Mouse (Mus musculus) cerebellum, postnatal 10 days (tissue): ENCODE measurements around the gene Tmem120b.

Experiments used
- DNase-seq, 2 experiments: peaks; one replicate each; pipeline ENCODE4 v3.0.0; 2021; ENCODE audit warnings: mixed read lengths in 2 of 2

Tmem120b gene

DNA sequence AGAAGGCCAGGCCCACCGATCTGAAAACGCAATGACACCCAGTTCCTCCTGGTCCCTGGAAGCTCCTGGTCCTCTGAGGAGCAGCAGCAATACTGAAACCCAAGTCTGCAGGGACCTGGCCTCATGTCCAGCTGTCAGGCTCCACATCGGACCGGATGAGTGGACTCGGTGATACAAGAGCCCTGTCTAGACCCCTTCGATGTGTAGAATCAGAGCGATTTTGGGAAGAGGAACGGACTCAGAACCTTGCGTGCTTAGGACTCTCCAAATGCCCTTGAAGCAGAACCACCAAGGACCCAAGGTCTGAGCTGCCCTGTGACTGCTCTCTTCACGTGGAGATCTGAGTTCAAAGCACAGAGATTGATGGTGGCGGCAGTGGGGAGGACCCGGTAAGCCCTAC is at the start of gene Tmem120b:
Tmem120b (plus strand) TSS at position 301 of the 400 bp plus-strand sequence.
- DNase-seq, result peak in 1 of 2 experiments; percentile 2

DNA sequence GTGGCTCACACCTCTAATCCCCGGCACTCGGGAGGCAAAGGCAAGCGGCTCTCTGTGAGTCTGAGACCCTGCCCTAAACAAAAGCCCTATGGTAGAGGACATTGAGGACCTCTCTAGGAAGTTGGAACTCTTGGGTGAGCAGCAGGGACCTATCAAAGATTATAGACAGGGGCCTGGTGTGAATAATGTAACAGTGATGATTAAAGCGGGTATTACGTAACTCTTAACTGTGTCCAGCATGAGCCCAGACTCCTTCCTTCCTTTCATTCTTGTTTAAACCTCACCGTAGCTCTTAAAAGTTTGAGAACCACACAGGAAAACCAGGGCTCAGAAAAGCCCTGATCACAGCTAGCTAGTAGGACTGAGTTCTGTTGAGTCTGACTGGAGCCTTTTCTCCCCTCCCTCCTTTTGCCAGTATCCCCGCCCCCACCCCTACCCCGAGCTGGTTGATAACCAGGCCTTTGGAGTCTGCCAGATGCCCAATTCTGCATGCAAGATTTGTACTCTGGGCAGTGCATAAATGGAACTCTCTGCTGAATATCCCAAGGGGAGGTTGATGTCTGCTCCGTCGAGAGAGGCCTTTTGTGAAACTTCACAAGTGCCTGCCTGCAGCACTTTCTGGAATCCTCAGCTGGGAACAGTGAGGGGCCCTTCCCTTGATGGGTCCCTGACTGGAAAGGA is 48.7 kb upstream of the Tmem120b start:
- peak; percentile 62 to 73 for DNase-seq

DNA sequence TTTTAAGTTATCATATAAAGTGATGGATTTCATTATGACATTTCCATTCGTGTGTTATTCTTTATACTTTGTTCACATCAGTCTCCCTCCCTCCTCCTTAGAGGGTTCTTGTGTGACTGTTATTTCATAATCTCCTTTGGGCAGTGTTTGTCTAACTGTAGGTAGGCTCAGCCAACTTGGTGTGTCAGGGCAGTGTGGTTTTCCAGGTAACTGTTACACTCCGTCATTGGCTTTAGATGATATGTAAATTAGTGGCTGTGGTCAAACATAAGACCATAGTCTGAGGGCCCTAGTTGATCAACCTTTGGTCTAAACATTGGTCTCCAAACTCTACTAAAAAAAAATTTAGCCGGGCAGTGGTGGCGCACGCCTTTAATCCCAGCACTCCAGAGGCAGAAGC is 47.8 kb upstream of the Tmem120b start:
- DNase-seq, result no peak

DNA sequence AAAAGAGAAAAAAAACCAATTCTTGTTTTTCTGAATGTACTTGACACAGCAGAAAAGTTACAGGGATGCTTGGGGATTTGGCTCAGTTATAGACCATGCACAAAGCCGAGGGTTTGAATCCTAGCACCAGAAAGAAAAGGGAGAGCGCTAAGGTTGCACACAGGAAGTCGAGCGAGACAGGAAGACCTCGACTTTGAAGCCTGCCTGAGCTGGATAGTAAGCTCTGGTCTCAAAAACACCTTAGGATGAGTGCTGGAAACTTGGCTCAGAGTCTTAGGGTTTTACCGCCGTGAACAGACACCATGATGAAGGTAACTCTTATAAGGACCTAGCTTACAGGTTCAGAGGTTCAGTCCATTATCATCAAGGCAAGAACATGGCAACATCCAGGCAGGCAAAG is 46.8 kb upstream of the Tmem120b start:
- no peak for DNase-seq

DNA sequence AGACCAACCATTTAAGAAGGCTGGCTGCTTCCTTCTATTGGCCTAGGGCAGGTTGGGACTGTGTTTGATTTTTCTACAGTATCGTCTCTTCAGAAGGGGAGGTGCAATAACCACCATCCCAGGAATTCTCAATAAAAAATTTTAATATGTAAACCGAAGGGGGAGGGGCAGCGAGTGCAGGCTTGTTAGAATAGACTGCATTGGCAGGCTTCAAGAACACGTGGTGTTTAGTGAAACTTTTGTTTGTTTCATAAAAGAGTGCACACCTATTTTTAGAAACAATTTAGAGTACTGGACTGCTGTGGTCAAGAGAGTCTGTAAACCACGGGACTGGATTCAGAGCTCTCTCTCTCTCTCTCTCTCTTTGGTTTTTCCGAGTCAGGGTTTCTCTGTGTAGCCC is 45.2 kb upstream of the Tmem120b start:
- DNase-seq, result no peak

DNA sequence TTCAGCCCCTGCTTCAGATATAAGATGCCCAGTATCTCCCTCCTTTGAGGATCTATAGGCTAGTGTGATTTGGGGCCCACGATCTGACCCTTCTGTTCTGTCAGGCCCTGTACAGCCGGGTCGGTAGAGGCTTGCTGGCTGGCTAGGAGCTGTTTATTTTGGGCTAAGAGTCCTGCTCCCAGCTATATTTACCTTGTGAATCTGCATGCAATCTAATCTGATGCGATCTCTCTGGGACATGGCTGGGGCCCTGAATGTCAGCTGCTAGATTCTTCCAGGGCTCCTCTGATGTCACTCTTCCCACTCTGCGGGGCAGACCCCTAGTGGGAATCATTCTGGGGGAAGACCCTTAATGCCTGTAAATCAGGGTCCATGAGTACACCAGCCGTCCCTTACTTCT is 43.9 kb upstream of the Tmem120b start:
- DNase-seq, result no peak

DNA sequence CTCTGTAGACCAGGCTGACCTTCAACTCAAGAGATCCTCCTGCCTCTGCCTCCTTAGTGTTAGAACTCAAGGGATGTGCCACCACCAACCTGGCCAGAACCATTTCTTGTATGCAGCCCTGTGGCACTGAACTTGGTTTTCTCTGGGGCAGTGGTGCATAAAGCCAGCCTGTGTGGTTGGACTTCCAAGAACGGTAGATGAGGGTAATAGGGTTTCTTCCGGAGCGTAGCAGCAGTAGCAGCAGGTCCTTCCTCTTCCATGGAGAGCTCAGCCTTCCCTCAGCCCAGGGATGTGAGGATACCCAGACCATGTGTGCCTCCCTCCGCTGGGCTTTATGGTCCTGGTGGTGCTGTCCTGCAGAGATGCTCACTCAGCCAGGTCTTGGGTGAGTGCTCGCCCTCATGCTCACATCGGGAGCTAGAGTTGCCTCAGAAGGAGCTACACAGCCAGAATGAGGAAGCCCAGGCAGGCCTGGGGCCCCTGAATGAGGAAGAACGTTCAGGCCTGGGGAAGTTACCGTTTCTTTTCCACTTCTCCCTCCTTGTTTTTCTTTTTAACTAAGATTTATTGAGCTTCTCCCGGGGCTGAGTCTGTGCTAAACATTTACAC is 43.1 kb upstream of the Tmem120b start:
- no peak for DNase-seq

DNA sequence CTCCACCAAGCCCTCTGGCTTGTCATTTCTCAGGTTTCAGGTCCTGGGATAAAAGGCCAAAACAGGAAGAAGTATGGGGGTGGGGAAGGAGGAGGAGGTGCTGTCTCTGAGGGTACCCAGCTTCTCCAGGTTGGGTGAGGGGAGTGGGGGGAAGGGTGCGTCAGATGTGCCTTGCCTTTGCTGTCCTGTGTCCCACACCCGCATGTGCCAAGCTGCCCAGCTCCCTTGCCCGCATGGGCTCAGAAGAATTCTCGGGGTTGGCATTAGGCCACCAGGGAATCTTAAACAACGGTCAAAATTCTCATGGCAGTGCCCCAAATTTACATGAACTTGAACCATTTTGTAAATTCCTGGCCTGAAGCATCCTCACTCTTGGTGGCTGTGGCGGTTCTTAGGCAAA is 41.8 kb upstream of the Tmem120b start:
- no peak for DNase-seq

DNA sequence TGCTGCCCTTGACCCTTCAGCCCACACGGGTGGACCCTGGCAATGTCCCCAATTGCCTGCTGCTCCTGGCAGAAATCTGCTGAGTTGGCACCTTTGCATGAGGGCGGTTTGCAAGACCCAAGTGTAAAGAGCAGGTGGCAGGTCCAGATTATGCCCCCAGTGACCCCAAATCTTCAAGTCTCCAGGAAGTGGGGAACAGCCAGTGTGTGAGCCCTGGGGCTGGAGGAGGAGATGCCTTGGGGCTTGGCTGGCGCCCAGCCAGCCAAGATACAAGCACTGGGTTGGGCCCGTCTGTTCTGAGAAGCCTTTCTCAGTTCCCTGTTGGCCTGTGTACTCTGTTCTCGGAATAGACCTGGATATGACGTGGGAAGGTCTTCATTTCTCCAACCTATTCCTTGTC is 40.8 kb upstream of the Tmem120b start:
- peak; percentile 62 to 65 for DNase-seq

DNA sequence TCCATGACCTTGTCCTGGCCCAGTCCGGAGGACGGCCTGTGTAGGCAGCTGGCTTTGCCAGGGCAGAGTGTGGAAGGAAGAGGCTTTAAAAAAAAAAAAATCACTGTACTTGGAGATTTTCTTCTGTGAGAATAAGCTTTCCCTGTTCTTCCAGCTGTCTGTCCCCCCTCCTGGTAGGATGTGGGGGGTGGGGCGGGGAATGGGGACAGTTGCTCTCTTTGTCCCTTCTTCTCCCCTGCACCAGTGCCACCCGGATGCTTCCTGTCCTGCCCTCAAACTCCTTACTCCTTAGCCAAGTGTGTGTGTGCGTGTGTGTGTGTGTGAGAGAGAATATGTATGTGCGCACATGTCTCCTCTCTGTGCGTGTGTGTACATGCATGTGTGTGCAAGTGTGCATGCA is 38.5 kb upstream of the Tmem120b start:
- DNase-seq, result peak in 1 of 2 experiments; percentile 55

DNA sequence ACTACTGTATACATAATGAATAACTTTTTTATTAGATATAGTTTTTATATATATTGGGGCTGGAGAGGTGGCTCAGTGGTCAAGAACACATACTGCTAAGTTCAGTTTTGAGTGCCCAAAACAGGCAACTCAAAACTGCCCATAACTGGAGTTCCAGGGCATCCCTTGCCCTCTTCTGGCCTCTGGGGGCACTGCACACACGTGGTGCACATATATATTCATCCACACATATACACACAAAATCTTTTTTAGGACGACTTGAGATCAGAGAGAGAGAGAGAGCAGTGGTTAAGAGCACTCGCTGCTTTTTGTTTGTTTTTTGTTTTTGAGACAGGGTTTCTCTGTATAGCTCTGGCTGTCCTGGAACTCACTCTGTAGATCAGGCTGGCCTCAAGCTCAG is 36.9 kb upstream of the Tmem120b start:
- no peak for DNase-seq

DNA sequence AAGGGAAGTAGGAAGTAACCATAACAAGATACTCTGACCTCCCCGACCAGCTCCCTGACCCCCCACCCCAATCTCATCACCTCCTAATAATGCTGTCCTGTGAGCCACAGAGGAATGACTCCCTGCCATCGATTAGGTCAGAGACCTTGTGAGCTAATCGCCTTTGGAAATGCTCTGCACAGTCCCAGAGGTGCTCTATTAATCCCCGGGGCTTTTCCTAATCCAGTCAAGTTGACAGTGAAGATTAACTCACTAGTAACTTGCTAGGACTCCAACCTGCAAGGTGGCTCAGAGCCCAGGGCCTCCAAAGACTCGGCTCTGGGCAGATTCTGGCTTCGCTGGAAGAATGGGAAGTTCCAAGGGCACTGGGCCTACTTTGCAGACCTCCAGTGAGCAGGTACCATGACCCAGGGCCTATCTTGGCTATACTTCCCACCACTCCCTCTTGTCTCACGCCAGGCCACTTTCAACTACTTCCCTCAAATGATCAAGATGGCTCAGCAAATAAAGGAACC is 34.5 kb upstream of the Tmem120b start:
- no peak for DNase-seq

DNA sequence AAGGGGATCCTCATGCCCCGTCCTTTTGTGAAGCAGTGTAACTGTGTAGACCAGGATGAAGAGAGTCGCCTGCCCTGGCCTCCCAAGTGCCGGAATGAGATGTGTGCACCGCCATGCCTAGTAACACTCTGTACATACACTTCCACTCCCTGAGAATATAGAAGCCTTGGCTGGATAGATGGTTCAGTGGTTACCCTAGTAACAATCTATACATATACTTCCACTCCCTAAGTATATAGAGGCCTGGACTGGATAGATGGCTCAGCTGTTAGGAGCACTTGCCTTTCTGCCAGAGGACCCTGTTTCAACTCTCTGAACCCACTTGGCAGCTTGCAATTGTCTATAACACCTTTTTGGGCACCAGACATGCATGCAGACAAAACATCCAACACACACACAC is 33.1 kb upstream of the Tmem120b start:
- no peak for DNase-seq

DNA sequence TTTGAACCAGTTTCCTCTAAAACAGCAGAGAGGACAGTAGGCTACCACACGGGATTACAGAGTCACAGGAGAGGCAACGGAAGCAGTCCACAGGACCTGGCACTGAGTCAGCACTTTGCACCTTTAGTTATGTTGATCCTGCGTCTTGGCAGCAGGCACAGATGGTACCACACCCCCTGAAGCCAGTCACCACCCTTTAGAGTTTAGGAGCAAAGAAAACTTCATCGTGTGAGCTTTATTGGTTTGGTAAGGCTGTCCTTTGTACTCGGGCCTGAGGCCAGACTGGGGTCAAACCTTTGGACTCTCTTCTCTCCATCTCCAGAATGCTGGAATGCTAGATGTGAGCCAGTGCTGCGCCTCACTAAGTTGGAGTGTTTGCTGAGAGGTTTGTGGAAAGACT is 32.7 kb upstream of the Tmem120b start:
- peak; percentile 60 to 64 for DNase-seq

DNA sequence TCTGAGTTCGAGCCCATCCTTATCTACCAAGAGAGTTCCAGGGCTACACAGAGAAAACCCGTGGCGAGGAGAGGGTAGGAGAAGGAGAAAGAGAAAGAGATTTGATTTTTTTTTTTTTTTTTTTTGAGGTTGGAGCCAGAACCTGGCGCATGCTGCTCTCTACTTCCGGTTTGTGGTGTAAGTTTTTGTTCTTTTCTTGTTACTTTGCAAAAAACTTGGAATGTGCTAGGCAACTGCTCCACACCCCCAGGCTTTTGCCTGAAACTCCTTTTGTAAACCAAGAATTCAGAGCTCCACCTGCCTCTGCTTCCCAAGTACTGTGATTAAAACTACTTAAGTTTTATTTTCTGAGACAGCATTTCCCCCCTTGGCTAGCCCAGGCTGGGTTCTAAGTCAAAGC is 30.1 kb upstream of the Tmem120b start:
- no peak for DNase-seq

DNA sequence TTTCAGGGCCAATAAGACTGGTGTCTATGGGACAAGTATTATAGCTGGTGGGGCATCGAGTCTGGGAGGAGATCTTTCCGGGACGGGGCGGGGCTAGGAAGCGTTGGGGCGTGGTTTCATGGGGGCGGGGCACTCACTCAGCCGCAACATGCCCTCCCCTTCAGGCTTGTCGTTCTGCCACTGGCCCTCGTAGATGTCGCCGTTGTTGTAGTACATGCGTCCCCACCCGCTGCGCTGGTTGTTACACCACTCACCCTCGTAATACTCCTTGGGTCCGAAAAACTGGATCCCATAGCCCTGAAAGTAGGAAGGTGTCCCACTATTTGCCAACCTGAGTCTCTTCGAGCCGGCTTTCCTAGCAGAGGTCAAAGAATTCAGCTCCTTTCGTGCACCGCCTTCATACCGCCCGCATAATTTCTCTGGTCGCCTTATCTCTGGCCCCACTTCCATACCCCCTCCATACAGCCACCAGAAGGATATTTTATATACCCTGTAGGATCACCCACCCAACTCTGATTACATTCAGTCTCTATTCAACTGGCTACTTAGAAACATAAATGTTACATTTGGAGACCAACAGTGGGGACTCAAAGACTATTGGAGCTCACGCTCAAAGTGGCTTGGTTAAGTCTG is 29.0 kb upstream of the Tmem120b start:
- peak; percentile 59 to 70 for DNase-seq

DNA sequence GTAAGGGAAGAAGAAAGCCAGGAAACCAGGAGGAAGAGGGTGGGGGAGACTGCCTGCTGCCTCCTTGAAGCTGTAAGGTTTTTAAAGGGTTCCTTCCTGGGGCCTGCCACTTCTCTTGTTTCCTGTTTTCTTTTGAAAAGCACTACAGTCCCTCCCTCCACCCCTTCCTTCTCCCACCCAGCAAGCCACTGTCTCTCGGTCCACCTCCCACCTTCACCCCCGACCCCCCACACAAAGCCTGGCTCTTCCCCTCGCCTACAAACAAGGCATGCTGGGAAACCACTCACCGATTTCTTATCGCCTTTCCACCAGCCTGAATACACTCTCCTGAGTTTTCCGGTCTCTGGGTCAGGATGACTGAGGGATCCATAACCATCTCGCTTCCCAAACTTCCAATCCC is 27.4 kb upstream of the Tmem120b start:
- no peak for DNase-seq

DNA sequence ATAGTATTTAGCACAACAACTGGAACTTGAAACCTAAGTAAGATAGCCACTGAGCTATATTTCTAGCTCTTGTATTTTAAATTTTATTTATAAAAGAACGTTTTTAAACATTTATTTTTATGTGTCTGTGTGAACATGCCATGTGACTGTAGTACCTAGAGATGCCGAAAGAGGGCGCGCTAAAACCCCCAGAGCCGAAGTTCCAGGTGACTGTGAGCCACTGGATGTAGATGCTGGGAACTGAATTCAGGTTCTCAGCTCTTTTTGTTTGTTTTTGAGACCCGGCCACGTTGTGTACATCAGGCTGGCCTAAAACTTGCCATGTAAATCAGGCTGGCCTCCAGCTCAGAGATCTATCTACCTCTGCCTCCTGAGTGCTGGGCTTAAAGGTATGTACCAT is 24.4 kb upstream of the Tmem120b start:
- peak; percentile 42 to 57 for DNase-seq

DNA sequence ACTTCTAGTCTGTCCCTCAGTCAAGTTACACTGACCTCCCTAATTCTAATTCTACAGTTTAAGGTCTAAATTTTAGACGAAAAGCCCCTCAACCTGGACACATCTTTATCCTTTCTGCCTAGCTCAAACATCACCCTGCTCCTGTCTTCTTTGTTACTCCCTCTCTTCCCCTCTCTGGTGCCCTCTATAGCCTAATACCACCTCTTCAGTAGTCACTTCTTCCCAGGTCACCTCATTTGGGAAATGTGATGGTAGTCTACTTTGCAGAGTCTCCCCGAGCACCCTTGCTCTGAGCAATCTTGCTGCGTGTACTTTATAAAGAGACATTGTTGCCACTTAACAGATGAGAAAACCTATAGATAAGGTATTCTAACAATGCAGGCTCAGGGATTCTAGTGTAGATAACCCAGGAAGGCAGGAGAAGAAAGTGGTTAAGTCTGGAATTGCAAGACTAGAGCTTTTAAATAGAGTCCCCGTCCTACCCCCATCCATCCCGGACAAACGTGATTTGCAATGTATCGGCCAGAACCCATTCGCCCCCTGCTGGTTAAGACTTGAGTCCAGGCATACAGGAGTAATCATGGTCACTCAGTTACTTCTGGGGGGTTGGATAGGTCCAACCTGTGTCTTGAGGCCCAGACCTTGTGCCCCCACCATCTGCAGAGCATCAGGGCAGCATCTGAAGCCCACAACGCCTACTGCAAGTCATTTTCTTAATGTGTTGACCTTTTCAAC is 22.5 kb upstream of the Tmem120b start:
- peak; percentile 79 for DNase-seq

DNA sequence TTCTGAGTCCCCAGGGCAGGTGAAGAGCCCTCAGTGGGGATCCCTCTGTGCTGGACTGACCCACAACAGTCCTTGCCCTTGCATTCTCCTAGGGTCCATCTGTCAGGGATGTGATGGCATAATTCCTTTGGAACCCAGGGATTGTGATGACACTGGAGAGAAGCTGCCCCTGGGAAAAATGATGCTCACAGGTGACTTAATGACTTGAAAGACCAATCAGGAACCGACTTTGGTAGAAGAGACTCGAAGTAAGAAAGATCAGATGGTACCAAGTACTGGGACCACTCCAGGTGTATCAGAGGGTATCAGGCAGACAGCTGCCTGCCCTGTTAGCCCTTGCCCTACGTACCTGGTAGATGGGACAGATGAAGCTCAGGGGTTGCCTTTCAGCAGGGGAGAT is 21.3 kb upstream of the Tmem120b start, which contains the start of gene Morn3:
Morn3 (minus strand) TSS at position 101 of the 400 bp plus-strand sequence.
- no peak for DNase-seq

DNA sequence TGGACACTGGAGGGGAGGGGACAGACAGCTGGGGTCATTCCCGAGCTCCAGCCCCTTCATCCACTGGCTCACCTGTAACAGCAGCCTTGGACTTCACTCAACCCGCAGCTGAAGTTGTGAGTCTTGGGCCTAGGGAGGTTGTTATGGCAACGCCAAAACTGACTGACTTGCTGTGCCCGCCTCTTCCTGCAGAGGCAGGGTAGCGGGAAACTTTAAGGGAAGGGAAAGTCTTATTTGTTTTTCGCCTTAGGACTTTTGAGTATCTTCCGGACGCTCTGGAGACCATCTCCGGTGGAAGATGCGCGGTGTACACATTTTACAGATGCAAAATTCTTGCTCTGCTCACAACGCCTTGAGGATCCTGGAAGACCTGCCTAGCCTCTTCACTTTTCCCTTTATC is 18.9 kb upstream of the Tmem120b start:
- no peak for DNase-seq

DNA sequence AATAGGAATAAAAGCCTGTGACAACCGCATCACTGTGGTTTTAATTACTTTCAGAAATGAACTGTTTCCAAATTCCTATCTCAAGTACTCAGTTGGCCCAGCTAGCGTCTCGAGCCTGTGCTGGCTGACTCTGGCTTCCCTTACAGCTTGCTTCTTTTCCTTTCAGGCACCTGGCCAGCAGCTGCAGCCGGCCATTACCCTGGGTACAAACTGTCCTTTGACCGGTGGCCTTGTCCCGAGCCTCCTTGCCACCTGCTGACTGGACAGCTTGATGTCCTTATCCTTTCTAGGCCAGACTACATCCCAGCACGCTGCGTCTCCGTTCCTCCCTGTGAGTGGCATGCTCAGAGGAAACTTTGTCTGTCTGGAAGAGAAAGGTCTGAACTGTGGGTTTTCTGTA is 17.3 kb upstream of the Tmem120b start:
- DNase-seq, result peak in 1 of 2 experiments; percentile 31

DNA sequence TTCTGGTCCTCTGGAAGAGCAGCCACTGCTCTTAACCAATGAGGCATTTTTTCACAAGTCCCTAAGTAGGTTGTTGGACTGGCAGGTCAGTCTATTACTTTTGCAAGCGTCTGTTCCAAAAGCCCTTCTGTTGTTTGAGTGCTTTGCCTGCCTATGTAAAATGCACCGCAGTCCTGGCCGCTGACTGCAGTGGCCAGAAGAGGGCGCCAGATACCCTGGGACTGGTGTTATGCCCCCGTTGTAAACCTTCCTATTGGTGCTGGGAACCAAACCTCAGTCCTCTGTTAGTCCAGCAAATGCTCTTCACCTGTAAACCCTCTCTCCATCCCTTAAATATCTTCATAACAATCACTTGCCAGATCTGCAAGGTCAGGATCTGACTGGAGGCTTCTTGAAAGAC is 16.5 kb upstream of the Tmem120b start:
- DNase-seq, result no peak
